Mouse (Mus musculus) layer of hippocampus, adult 8-10 months (tissue): Measurements from ENCODE around the gene Gm20821. TPM values are rescaled to one million over a fixed set of nuclear protein-coding genes. Genes with fewer than 3 reads are reported as not detected.
"Not testable (repeated sequence)": the region's sequence is repeated elsewhere in the genome, so short reads cannot be mapped to it uniquely, and the experiment has no call there.

Source experiments
- DNase-seq, 2 experiments: peaks; one replicate each; pipeline ENCODE4 v3.0.0; 2022; ENCODE audit warnings: low spot score in 2 of 2
- total RNA-seq, 4 experiments: library from RNA; stranded (reverse); gene quantifications; 2 replicates each; pipeline ENCODE4 v1.2.4; 2022

Gm20821 gene
- not detected for total RNA-seq

DNA sequence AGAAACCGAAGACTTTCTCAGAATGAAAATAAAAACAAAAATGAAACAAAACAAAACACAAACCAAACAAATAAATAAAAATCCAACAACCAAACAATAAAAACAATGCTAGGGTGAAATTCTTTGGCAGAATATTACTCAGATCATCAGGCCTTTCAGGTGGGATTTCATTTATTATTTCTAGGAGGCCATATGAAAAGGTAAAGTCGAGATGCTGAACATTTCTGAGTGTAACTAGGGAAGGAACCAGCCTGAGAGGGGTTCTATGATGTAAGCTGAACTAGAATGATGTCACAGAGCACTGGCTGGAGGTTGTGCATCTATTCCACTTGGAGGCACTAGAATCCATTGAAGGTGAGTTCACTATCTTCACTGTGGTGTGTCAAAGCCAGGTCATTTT is at the start of gene Gm20821:
Gm20821 (plus strand) TSS at position 301 of the 400 bp plus-strand sequence.
- DNase-seq = not testable (repeated sequence)
